Mouse (Mus musculus) ES-Bruce4 (cell line): ENCODE measurements around the gene Rbm47. TPM values are rescaled to one million over a fixed set of nuclear protein-coding genes. Genes with fewer than 3 reads are reported as not detected.

Experiments used
- H3K27ac ChIP-seq: 2 replicates; pipeline ENCODE4 v1.5.1; 2012; ENCODE audit warnings: low read length, inconsistent platforms; ENCODE audit not compliant: insufficient read depth
- H3K27me3 ChIP-seq: 2 replicates; pipeline ENCODE4 v1.6.1; 2012; ENCODE audit warnings: mild to moderate bottlenecking, low read length, inconsistent platforms; ENCODE audit not compliant: control insufficient read depth, poor library complexity, insufficient read depth, severe bottlenecking
- H3K36me3 ChIP-seq: 2 replicates; pipeline ENCODE4 v1.6.1; 2012; ENCODE audit warnings: inconsistent platforms, mild to moderate bottlenecking, low read length, moderate library complexity; ENCODE audit not compliant: control insufficient read depth, poor library complexity, insufficient read depth, severe bottlenecking
- H3K4me1 ChIP-seq: one replicate; pipeline ENCODE4 v1.8.1; 2011; ENCODE audit warnings: low read length; ENCODE audit not compliant: control insufficient read depth, insufficient read depth
- H3K4me3 ChIP-seq: 2 replicates; pipeline ENCODE4 v1.5.1; 2011; ENCODE audit warnings: low read depth, mild to moderate bottlenecking, low read length
- H3K9ac ChIP-seq: 2 replicates; pipeline ENCODE4 v1.6.1; 2012; ENCODE audit warnings: low read depth, mild to moderate bottlenecking, inconsistent platforms; ENCODE audit not compliant: poor library complexity, severe bottlenecking
- H3K9me3 ChIP-seq: replicated peaks from 2 replicates; pipeline ENCODE4 v1.6.1; 2012; ENCODE audit warnings: mild to moderate bottlenecking, low read length, inconsistent platforms; ENCODE audit not compliant: control insufficient read depth, poor library complexity, insufficient read depth, severe bottlenecking
- CTCF ChIP-seq: IDR thresholded peaks from one replicate; pipeline ENCODE4 v1.8.1; 2011; ENCODE audit warnings: low read depth, low read length
- EP300 ChIP-seq: IDR thresholded peaks from 2 replicates; pipeline ENCODE4 v1.6.1; 2011; ENCODE audit warnings: low read depth, low read length; ENCODE audit not compliant: insufficient read depth
- POLR2A ChIP-seq: IDR thresholded peaks from one replicate; pipeline ENCODE4 v1.8.1; 2011; ENCODE audit warnings: low read length; ENCODE audit not compliant: insufficient read depth
- polyA plus RNA-seq: library from polyadenylated mRNA; stranded (reverse); fragments of >200 nt; gene quantifications from 2 replicates; pipeline ENCODE4 v1.2.4, GENCODE M21; 2011; ENCODE audit warnings: low read depth; ENCODE audit not compliant: missing spikeins, insufficient read depth, insufficient read length

The Rbm47 gene
- polyA plus RNA-seq, 1 experiment, result 82.8 TPM

DNA sequence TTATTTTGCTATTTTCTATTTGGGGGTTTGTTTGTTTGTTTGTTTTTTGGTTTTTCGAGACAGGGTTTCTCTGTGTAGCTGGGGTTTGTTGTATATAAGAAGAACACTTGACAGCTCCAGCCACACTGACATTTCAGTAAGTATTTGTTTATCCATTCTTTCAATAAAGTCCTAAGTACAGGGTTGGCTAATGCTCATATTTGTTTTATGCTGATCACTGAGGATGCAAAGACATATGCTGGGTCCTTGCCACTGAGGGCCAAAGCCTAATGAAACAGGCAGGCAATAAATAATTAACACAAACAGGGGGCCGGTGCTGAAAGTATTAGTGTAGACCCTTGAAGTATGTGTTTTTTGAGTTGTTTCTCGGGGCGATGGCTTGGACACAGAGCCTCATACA is 32.0 kb upstream of the Rbm47 start:
- no peak overlapping the region for H3K9ac ChIP-seq
- no peak overlapping the region for H3K27ac ChIP-seq
- H3K27me3 ChIP-seq, result no peaks in the 10 kb centered on the region
- no peaks in the 10 kb centered on the region for H3K36me3 ChIP-seq
- peaks cover 2% of the 10 kb centered on the region for H3K4me1 ChIP-seq
- TF ChIP-seq CTCF, result no peak
- TF ChIP-seq EP300, result no peak
- TF ChIP-seq POLR2A, result no peak
- H3K4me3 ChIP-seq, result peak overlapping the region; percentile 56; the same call in 1 of the 2 replicates
- H3K9me3 ChIP-seq, result no peaks in the 10 kb centered on the region

DNA sequence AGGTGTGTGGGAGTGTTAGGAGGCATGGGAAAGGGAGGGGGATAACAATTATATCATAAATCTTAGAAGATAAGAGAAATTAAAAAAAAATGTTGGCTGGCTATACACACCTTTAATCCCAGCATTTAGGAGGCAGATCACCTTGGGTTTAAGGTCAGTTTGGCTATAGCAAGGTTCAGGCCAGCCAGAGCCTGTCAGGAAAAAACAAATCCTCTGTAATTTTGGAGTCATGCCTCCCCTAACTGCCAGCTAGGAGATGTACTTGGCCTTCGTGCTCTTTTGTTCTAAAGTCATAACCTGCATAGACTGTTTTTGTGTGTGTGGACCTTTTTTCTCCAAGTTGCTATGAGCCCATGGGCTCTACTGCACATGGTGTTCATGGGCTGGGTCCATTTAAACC is 30.5 kb upstream of the Rbm47 start:
- no peak overlapping the region for H3K9ac ChIP-seq
- H3K4me1 ChIP-seq, result no peaks in the 10 kb centered on the region
- no peaks in the 10 kb centered on the region for H3K27me3 ChIP-seq
- H3K9me3 ChIP-seq, result no peaks in the 10 kb centered on the region
- H3K4me3 ChIP-seq, result no peak overlapping the region
- H3K36me3 ChIP-seq, result no peaks in the 10 kb centered on the region
- TF ChIP-seq POLR2A, result no peak
- TF ChIP-seq EP300, result no peak
- TF ChIP-seq CTCF, result no peak
- no peak overlapping the region for H3K27ac ChIP-seq

- H3K27me3 ChIP-seq, result no peaks in the 10 kb centered on the region
- H3K4me1 ChIP-seq, result no peaks in the 10 kb centered on the region
- no peaks in the 10 kb centered on the region for H3K9me3 ChIP-seq
- no peak overlapping the region for H3K9ac ChIP-seq
- H3K27ac ChIP-seq, result no peak overlapping the region
- H3K36me3 ChIP-seq, result no peaks in the 10 kb centered on the region
- no peak overlapping the region for H3K4me3 ChIP-seq
- no peak for TF ChIP-seq POLR2A
- TF ChIP-seq EP300, result no peak
- no peak for TF ChIP-seq CTCF
These were observed 27.1 kb upstream of the Rbm47 start for GRCm38 (mm10) chr5:66200044-66200443.

- Histone ChIP-seq H3K27me3 (no peaks in the 10 kb centered on the region), H3K36me3 (no peaks in the 10 kb centered on the region), H3K9ac (no peak overlapping the region), H3K27ac (no peak overlapping the region), H3K4me1 (no peaks in the 10 kb centered on the region), H3K9me3 (no peaks in the 10 kb centered on the region), H3K4me3 (no peak overlapping the region)
- no peak for TF ChIP-seq EP300
- no peak for TF ChIP-seq POLR2A
- no peak for TF ChIP-seq CTCF
These were observed 22.4 kb upstream of the Rbm47 start for GRCm38 (mm10) chr5:66195323-66195722.

DNA sequence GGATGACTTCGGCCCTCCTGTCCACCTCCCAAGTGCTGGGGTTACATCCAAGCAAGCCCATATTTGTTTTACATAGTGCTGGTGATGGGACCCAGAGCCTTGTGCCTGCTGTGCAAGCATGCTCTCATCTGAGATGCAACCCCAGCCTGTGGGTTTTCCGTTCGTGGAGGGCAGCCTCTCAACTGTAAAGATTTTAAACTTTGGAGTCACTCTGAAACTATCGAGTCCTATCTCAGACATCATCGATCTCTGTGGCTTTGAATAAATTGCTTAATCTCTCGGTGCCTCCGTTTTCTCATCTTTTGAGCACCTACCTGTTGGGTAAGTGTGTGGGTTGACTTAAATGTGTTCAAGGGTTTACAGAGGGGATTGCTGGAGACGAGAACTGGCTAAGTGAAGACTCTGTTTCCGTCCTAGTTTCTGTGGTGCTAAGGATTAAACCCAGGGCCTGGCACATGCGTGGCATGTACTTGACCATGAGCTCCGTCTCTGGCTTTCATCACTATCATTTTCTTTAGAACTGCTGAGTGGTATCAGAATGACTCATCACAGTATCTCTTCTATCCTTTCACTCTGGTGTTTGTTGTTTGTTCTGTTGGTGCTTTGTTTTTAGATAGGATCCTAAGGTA is 20.4 kb upstream of the Rbm47 start:
- Histone ChIP-seq H3K27me3 (no peaks in the 10 kb centered on the region), H3K4me1 (no peaks in the 10 kb centered on the region), H3K27ac (no peak overlapping the region), H3K4me3 (no peak overlapping the region), H3K36me3 (no peaks in the 10 kb centered on the region), H3K9me3 (no peaks in the 10 kb centered on the region), H3K9ac (no peak overlapping the region)
- TF ChIP-seq EP300 (no peak), POLR2A (no peak), CTCF (no peak)

- H3K4me3 ChIP-seq, result no peak overlapping the region
- H3K4me1 ChIP-seq, result no peaks in the 10 kb centered on the region
- no peaks in the 10 kb centered on the region for H3K9me3 ChIP-seq
- no peak overlapping the region for H3K27ac ChIP-seq
- TF ChIP-seq POLR2A (no peak), CTCF (no peak), EP300 (no peak)
- no peaks in the 10 kb centered on the region for H3K36me3 ChIP-seq
- no peaks in the 10 kb centered on the region for H3K27me3 ChIP-seq
- H3K9ac ChIP-seq, result no peak overlapping the region
These were observed 18.2 kb upstream of the Rbm47 start for GRCm38 (mm10) chr5:66191185-66191503.
